ENCODE assay signal across 8 mouse cellular contexts in the genomic region with DNA sequence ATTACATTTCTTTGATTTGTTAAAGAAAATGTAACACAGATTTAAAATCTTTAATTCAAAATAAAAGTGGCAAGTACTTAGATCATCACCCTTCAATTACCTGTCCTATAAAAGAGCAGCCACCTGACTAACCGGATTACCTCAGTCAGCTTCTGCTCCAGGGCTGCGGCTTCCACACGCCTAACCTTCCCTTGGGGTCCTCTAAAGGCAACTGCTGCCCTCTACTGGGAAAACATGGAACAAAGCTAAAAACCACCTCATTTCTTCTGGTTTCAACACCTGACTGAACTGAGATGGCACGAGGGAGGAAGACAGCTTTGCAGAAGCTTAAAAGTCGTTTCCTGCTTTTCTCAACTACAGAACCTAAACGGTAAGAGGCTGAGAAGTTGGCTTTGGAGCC.
DNase-seq lines count a peak whose midpoint lies in the region; ATAC-seq lines count a peak whose summit lies in the region.

No protein-coding gene starts in this region.

- H3K27ac ChIP-seq in embryonic facial prominence, embryonic 11.5 days (replicated peaks; ENCODE audit: low read depth, low read length), result no peak overlapping the region
- H3K27ac ChIP-seq in neural tube, embryonic 11.5 days (ENCODE audit: low read depth, low read length), result no peak overlapping the region

- no peaks in the 10 kb centered on the region for H3K4me1 ChIP-seq in embryonic facial prominence, embryonic 11.5 days (ENCODE audit: control insufficient read depth, insufficient read depth, low read length)
- H3K4me1 ChIP-seq in neural tube, embryonic 11.5 days (ENCODE audit: control insufficient read depth, insufficient read depth, low read length), result 0 out of 2 replicates have a peak, but pooled peaks cover 8% of the 10 kb centered on the region

- intact Hi-C loops in left cerebral cortex, postnatal 4 days (cut with DNase I), result loop anchor here (5.0 kb wide), 1 partner anchor 1528 kb away; no protein-coding TSS in a partner anchor

- no peaks in the 10 kb centered on the region for H3K9me3 ChIP-seq in embryonic facial prominence, embryonic 11.5 days (replicated peaks; ENCODE audit: control insufficient read depth, low read length)
- no peaks in the 10 kb centered on the region for H3K9me3 ChIP-seq in neural tube, embryonic 11.5 days (ENCODE audit: control insufficient read depth, low read length)

- 15% methylated on average over 6 of the region's 6 CpGs for WGBS in embryonic facial prominence, embryonic 11.5 days
- WGBS in neural tube, embryonic 11.5 days, result 16% methylated on average over 6 of the region's 6 CpGs

- H3K4me2 ChIP-seq in embryonic facial prominence, embryonic 11.5 days (ENCODE audit: low read depth, low read length), result no peak overlapping the region
- H3K4me2 ChIP-seq in neural tube, embryonic 11.5 days (ENCODE audit: low read depth), result no peak overlapping the region

- H3K36me3 ChIP-seq in embryonic facial prominence, embryonic 11.5 days (replicated peaks; ENCODE audit: control insufficient read depth, insufficient read depth, low read depth, low read length), result no peaks in the 10 kb centered on the region
- no peaks in the 10 kb centered on the region for H3K36me3 ChIP-seq in neural tube, embryonic 11.5 days (ENCODE audit: control insufficient read depth, insufficient read depth, low read length)

- peak; percentile 65 for DNase-seq in ovary, postnatal 14 days (ENCODE audit: low spot score)
- DNase-seq in ovary, adult 18-20 months (ENCODE audit: low spot score), result no peak
- peak; percentile 35 for DNase-seq in adrenal gland, postnatal 25 days
- peak; percentile 84 for DNase-seq in embryonic facial prominence, embryonic 11.5 days (ENCODE audit: low spot score)
- DNase-seq in kidney, adult 18-20 months, result peak; percentile 47
- DNase-seq in left cerebral cortex, postnatal 4 days, result peak; percentile 55
- DNase-seq in neural tube, embryonic 11.5 days (ENCODE audit: low spot score), result peak; percentile 36
- DNase-seq in thymus, postnatal 36 days, result peak; percentile 40 to 51

- H3K27me3 ChIP-seq in embryonic facial prominence, embryonic 11.5 days (ENCODE audit: control insufficient read depth, insufficient read depth, low read length), result no peaks in the 10 kb centered on the region
- no peaks in the 10 kb centered on the region for H3K27me3 ChIP-seq in neural tube, embryonic 11.5 days (ENCODE audit: control insufficient read depth, insufficient read depth, low read length)

- no peak overlapping the region for H3K4me3 ChIP-seq in embryonic facial prominence, embryonic 11.5 days (ENCODE audit: low read depth, low read length)
- no peak overlapping the region for H3K4me3 ChIP-seq in neural tube, embryonic 11.5 days (ENCODE audit: low read depth, low read length)

- ATAC-seq in embryonic facial prominence, embryonic 11.5 days (replicated peaks; ENCODE audit: insufficient number of reproducible peaks, low FRiP score, low TSS enrichment, low read depth), result no peak
- 0 out of 2 replicates have a peak, but pooled peaks have one; percentile 33 for ATAC-seq in neural tube, embryonic 11.5 days (ENCODE audit: insufficient read depth, low FRiP score, low TSS enrichment)

- no peak overlapping the region for H3K9ac ChIP-seq in embryonic facial prominence, embryonic 11.5 days (replicated peaks; ENCODE audit: low read length)
- H3K9ac ChIP-seq in neural tube, embryonic 11.5 days (ENCODE audit: low read length), result no peak overlapping the region
